Mouse (Mus musculus) hindlimb bud, embryonic 11.5 days (tissue): Measurements from ENCODE around the gene Hoxc4.

Source experiments
- DNase-seq: peaks from one replicate; pipeline ENCODE4 v3.0.0-alpha.2; 2012; ENCODE audit warnings: low read depth, low spot score; ENCODE audit errors: extremely low spot score

Hoxc4 gene

GRCm38 (mm10) chr15:103010847-103011555 is 7.7 kb upstream of the Hoxc4 start:
- DNase-seq: no peak

- DNase-seq: no peak
Measured at GRCm38 (mm10) chr15:103011928-103012486, 6.7 kb upstream of the Hoxc4 start.

DNA sequence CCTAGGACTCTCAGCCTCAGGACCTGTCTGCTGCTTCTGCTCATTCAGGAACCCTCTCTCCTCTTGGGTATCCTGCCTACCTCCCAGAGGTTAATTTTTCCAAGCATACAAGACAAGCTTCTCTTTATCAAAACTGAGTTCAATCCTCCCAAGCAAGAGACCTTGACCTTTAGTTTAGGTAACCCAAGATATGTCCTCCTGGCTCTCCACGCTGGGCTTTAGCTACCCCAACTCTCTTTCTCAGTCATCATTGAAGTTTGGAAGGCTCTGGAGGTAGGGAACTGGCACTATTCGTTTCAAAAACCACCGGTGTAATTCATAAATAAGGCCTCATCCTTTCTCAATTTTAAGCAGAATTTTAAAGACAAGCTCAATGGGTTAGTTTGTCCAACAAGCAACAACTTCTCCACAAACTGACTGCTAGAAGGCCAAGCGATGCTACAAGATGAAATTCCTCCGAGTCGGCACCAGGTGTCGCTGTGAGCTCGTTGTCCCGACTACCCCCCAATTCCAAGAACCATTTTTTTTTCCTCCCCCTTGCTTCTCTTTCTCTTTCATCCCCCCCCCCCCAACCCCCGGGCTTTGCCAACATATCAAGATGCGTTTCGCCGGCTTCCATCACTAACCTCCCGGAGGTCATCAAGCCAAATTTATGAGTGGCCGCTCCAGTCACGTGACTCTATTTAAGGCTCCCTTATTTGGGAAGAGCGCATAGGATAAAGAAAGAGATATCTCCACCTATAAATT is 5.3 kb upstream of the Hoxc4 start:
- no peak for DNase-seq

DNA sequence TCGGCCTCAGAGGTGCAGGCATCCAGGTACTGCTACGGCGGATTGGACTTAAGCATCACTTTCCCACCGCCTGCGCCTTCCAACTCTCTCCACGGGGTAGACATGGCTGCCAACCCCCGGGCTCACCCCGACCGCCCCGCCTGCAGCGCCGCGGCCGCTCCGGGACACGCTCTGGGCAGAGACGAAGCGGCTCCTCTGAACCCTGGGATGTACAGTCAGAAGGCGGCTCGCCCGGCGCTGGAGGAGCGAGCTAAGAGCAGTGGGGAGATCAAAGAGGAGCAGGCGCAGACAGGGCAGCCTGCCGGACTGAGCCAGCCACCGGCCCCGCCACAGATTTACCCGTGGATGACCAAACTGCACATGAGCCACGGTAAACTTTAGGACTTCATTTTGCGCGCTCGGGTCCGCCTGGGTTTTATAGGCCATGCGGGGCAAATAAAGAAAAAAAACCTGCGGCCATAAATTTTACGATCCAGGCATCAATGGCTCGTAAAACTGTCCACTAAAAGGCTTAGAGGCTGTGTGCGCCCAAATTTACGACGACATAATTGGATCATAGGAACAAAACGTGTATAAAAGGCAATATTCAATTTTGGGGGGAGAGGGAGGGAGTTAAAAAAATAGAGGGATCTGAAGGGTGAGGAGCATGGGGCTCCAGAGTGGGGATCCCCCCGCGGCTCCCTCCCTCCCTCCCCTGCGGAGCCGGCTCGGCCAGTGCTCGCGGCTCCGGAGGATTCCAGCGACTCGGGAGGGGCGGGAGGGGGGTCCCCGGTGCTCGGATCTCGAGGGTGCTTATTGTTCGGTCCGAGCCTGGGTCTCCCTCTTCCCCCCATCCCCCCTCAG is 4.3 kb upstream of the Hoxc4 start:
- peak; percentile 88 for DNase-seq

- no peak for DNase-seq
Measured at GRCm38 (mm10) chr15:103015009-103015399, 3.7 kb upstream of the Hoxc4 start.

DNA sequence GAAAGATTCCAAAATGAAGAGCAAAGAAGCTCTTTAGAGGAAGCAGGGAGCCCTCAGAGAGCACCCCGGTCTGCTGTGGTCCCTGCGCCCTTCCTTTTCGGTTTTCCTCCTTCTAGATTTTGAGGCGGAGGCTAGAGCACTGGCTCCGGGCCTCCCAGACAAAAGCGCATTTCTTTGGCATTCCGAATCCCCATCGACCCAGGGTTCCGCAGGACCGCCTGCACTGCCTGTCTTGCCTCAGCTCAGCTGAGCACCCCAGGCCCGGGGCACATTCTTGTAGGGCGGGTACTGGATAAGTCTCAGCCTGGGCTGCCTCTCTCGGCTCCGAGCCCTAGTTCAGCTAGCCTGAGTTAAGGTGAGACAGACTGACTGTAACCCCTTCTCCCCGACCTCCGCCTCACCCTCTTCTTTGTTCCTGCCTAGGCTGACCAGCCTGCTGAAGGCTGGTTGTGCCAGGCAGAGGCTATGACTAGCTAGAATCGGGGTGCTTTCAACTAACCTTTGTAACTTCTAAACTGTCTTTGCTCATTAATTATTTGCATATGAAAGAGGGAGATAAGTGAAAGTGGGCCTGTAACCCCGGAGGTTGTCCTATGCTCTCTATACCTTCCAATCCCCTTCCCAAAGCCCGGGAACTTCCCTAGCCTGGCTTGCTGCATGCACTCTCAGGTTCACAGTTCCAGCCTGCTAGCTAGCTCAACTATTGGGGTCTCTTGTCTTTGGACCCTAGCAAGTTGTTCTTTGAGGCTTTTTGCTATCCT is 3.1 kb upstream of the Hoxc4 start:
- no peak for DNase-seq

DNA sequence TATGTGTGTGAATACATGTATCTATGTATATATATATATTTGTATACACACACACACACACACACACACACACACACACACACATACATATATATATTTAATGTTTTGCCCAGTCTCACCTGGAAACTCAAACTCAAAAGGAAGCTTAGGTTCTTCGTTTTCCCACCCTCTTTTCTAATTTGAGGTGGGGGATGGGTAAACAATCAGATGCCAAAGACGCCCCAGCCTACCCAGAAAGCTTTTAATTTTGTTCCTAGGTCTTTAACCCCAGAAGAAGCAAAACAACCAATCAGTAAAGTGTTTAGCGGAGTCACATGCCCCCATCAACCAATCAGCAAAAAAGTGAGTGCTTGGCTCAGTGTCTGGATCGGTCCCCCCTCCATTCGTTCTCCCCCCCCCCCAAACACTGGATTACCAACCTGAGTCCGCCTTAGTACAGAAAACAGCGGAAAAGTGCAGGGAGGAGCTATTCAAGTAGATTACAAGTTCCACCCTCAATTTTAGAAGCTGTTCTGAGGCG is 2.2 kb downstream of the Hoxc4 start:
- DNase-seq: no peak

DNA sequence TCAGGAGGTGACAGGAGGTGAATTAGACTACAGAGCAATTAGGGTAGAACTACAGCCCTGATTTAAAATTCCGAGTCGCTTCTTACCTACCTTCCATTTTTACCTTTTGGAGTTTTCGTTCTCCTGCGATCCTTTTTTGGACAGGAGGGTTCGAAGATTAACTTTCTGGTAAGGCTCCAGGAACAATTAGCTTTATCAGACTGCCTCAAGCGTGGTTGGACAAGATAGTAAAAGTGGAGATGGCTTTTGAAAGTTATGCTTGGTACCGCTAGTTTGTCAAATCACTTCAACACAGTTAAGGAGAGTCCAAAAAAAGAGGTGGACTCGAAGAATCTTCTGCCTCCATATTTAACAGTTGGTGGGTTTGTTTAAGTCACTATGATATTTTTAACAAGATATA is 2.8 kb downstream of the Hoxc4 start:
- no peak for DNase-seq

- no peak for DNase-seq
Measured at GRCm38 (mm10) chr15:103024131-103024530, 5.4 kb downstream of the Hoxc4 start.

GRCm38 (mm10) chr15:103027266-103028235 is 8.8 kb downstream of the Hoxc4 start:
- no peak for DNase-seq

- no peak for DNase-seq
Measured at GRCm38 (mm10) chr15:103028916-103029512, 10.3 kb downstream of the Hoxc4 start.

GRCm38 (mm10) chr15:103030142-103030541 is 11.4 kb downstream of the Hoxc4 start:
- no peak for DNase-seq

DNA sequence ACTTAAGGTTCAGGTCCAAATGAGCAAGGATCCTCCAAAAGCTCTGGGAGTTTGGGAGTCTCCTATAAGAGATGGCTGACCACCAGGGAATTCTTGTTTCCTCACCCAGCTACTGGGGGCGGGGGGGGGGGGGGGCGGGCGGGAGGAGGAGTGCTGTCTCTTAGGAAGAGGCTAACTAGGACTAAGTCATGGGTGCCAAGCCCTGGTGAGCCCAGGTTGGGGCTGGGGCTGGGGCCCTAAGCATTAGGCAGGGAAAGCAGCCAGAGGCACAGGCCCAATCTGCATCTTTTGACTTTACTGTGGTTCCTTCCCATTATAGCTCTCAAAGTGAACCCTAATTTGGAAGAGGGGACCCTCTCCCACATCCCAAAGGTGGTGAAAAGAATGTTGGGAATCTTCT is 13.4 kb downstream of the Hoxc4 start:
- DNase-seq: no peak

GRCm38 (mm10) chr15:103032646-103033575 is 14.2 kb downstream of the Hoxc4 start:
- no peak for DNase-seq

DNA sequence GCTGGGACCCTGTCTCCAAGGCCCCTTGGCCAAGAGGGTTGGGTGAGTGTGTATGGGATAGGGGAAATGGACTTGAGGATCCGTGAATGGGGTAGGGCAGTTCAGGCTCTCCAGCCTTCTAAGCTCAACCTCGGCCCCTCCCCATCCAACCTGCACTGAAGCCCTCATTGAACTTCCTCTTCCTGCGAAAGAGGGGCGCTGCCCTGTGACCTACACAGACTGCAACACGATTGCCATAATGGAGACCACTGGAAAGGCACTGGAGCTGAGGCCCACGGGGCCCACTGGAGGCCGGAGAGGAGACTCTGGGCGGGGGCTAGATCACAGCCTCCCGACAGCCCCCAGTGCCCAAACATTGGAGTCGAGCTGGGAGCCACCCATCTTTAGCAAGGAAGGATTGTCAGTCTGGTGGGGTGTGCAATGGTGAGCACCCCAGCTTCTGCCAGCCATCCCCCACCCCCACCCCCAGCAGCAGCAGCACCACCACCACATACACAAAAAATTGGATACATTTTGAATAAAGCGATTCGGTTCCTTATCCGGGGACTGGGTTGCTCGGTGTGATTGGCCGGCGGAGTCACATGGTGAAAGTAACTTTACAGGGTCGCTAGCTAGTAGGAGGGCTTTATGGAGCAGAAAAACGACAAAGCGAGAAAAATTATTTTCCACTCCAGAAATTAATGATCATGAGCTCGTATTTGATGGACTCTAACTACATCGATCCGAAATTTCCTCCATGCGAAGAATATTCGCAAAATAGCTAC is 15.5 kb downstream of the Hoxc4 start:
- DNase-seq: no peak

- DNase-seq: peak; percentile 81
Measured at GRCm38 (mm10) chr15:103034807-103035547, 16.2 kb downstream of the Hoxc4 start.
